Mouse (Mus musculus): Measurements from ENCODE around the gene Cgnl1.

Cgnl1 gene

GRCm38 (mm10) chr9:71578896-71579564 lies 192.4 kb downstream of the Cgnl1 start:
- no peak for DNase-seq (ENCODE audit: low read depth)

Data from NIH3T3 (cell line).